Mouse (Mus musculus) left cerebral cortex, postnatal 10 days (tissue): ENCODE results near the gene Golga1. TPM values are rescaled to one million over a fixed set of nuclear protein-coding genes. Genes with fewer than 3 reads are reported as not detected.
A peak's percentile ranks its signal among the peaks of the same experiment; 100 is the strongest.

Experiments used
- DNase-seq, 2 experiments: peaks; one replicate each; pipeline ENCODE4 v3.0.0; 2021 to 2022; ENCODE audit warnings: low spot score in 2 of 2, mixed read lengths in 1 of 2; ENCODE audit errors: extremely low spot score in 1 of 2
- intact Hi-C: fragments of 180-260 bp; cut with DNase I; formaldehyde crosslinking; loops from one replicate; pipeline ENCODE4 v1.15.1; 2025
- total RNA-seq, 2 experiments: library from RNA; stranded (reverse); gene quantifications; 2 replicates each; pipeline ENCODE4 v1.2.3; 2021

Gene Golga1
- total RNA-seq, 2 experiments from 2014 or later, result 26.4 to 28.2 TPM

DNA sequence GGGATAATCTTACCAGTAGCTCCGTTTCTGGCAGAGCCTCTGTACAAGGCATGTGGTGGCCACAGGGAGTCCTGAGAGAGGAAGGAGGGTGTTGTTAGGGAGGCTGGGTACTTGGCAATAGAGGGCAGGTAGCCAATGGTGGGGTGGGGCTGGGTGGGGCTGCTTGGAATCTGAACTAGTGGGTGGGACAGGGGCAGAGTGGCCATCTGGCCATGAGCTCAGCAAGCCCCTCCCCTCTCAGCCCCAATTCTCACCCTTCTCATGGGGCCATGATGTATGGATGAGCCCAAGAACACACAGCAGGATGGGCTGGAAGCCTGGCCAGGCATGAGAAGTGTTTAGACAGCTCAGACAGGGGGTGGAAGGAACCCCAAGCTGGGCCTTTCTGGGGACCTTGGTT lies 78.0 kb downstream of the Golga1 start:
- no peak for DNase-seq
- intact Hi-C loops, result no loop called here

DNA sequence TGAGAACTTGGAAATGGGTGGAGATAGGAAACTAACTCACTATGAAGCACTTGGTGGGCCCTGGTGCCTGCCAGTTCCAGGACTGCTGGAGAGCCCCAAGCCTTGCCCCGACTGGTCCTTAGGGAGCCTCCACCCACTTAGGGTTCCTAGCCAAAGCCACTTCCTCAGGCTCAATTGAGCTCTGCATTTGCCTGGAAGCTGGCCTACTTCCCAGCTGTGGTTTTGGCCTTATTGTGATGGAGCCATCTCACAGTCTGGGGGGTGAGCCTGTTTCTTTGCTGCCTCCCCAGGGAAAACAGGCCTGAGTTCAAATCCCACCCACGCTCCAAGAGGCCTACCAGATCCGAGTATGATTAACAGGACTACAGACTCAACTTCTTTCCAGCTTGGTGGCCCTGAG lies 78.8 kb downstream of the Golga1 start:
- peak in 1 of 2 experiments; percentile 51 for DNase-seq
- intact Hi-C loops, result no loop called here

DNA sequence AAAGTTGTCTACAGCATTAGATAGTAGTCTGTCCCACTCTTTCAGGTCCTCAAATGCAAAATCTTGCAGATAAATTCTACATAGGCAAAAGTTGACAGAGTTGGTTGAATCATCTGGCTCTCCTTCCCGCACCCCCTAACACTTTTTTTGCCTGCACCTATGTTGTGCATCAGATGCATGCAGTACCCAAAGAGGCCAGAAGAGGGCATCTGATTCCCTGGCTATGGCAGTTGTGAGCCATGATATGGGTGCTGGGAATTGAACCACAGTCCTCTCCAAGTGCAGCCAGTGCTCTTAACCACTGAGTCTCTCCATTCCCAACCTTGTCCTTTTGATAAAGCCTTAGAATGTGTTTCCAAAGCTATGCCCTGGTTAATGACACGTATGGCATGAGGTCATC lies 81.9 kb downstream of the Golga1 start:
- DNase-seq, result no peak
- intact Hi-C loops, result no loop called here

DNA sequence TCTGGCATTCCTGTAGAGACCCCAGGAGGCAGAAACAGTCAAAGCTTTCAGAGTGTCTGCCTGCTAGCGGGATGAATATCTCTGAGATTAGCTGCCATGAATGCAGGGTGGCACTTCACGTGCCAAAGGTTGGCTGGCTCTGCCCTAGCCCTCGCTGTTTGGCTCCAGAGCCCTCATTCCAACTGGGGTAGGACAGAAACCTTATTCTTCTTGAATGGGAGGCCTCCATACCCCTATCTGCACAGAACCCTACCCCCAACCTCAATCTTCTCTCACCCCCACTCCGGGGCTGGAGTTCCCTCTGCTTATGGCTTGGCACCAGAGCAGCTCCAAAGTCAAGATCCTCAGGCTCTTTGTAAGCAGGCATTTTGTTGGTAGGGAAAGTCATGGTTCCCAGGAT lies 87.5 kb downstream of the Golga1 start:
- DNase-seq, result no peak
- intact Hi-C loops, result no loop called here

DNA sequence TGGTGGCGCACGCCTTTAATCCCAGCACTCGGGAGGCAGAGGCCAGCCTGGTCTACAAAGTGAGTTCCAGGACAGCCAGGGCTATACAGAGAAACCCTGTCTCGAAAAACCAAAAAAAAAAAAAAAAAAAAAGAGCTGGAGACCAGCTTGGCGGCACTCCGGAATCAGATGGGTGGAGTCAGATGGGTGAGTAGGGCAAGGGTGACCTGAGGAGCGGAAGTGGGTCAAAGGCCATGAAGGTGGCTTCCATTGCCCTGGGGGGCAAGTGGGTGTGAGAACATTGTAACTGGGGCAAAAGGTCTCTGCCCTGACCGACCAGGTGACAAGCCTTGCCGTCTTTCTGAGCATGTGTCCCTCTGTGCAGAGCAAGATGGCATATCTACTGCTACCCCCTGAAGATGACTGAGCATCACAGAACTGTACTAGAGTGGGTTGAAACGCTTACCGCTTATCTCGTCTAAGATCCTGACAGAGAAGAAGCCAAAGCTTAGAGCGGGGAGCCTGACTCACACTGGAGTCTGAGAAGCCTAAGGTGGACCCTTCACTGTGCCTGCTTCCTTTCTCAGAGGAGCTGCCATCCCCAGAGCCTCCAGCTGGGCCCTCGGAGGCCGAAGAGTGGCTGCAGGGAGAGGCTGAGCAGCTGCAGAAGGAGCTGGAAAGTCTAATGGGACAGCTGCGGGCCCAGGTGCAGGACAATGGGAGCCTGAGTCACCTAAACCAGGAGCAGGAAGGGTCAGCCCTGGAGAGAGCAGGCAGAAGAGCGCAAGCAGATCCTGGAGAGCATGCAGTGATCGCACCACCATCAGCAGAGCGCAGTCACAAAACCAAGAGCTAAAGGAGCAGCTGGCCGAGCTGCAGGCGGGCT lies 89.2 kb downstream of the Golga1 start:
- DNase-seq, result no peak
- intact Hi-C loops, result no loop called here

DNA sequence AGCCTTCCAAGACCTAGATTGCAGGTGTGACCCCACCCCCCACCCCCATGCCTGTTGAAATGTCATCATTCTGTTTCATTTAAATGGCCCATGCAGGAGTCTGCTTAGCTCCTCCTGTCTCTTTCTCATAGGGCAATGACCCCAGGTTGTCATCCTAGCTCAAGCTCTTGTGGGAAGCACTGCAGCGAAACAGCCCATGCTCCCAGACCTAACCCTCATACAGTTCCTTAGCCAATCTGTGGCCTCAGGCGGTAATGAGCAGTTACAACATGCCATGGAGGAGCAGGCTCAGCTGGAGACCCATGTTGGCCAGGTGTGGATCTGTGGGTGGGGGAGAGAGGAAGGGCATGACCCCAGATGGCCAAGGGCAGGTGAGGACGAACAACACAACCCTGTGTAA lies 90.2 kb downstream of the Golga1 start:
- intact Hi-C loops, result no loop called here
- no peak for DNase-seq

DNA sequence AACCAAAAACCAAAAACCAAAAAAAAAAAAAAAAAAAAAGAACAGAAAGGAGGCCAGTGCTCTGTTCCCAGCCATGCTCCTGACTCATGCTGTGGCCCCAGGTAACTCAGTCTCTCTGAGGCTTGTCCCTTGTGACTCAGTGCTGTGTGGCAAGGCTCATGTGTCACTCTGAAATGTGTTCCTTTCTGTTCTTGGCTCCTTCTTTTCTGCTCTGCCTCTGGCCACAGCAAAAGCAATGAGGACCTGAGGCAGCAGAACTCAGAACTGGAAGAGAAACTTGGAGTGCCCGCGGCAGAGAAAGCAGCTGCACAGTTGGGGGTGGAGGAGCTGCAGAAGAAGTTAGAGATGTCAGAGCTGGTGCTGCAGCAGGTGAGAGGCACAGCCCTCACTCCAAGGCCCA lies 91.2 kb downstream of the Golga1 start:
- intact Hi-C loops, result no loop called here
- DNase-seq, result no peak

DNA sequence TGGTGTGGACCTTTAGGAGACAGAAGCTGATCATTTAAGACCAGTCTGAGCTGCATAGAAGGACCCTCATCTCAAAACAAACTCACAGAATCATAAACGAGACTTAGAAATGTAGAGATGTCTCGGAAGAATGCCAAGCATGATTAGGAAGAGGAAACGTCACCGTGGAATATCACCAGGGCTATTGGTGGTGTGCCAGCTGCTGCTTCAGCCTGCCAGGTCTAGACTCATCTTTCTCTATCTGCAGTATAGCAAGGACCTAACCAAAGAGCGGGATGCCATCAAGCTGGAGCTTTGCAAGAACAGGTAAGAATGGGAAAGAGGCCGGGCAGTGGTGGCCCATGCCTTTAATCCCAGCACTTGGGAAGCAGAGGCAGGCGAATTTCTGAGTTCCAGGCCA lies 91.6 kb downstream of the Golga1 start:
- intact Hi-C loops, result no loop called here
- no peak for DNase-seq

DNA sequence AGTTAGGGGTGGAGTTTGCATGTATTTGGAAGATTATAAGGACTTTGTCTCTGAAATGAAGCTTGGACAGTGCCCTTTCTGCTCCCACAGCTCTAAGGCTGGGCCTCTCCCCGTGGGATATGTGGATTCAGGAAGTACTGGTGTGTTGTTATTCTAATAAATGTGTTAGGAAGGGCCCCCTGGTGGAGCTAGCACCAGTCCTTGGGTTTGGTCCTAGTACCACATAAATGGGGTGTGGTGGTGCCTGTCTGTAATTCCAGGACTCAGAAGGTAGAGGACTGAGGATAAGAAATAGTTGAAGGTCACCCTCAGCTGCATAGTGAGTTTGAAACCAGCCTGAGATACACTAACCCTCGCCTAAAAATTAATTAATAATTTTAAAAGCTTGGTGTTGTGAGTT lies 92.1 kb downstream of the Golga1 start:
- DNase-seq, result no peak
- intact Hi-C loops, result no loop called here

DNA sequence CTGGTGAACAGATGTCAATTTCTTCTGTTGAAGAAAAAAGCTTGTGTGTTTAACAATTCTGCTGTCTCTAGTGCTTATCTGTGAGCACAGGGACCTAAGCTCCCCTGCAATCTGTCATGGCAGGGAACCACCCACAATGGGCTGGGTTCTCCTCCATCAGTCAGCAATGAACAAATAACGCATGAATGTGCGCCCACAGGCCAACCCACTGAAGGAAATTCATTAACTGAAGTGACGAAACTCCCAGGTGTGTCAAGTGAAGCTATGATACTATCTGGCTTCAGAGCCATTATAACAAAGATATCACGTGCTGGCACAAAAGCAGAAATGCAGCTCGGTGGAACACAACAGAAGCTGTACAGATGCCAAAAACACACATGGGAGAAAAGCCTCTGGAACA lies 95.3 kb downstream of the Golga1 start:
- DNase-seq, result no peak
- intact Hi-C loops, result no loop called here

DNA sequence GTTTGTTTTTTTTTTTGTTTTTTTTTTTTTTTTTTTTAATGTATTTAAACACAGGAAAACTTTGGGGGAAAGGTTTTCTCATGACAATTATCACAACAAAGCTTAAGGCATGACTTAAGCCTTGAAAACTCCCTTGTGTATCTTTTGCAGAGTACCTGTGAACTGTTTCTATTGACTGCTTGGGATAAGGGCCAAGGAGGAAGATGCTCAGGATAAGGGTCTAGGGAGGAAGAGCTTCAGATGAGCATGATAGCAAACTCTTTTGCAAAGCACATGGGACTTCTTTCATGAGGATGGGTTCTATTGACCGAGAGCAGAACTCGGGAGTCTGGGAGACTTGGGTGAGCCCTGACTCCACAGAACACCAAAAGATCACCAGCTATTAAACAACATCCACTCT lies 95.7 kb downstream of the Golga1 start:
- no peak for DNase-seq
- intact Hi-C loops, result no loop called here

Other genes starting within 250 kb of the Golga1 start
- gene Nr6a1, start 137.9 kb downstream of the Golga1 start, total RNA-seq, result 1 to 10 TPM; 5.3 to 5.8 TPM
- gene Olfml2a, start 133.6 kb downstream of the Golga1 start, total RNA-seq, result 1 to 10 TPM; 3.8 to 3.9 TPM
- gene Wdr38, start 68.1 kb downstream of the Golga1 start, total RNA-seq, result under 1 TPM; 0.32 to 0.55 TPM
- 100 to 1,000 TPM in 1 of 2 experiments, 10 to 100 TPM in 1; 93.1 to 103 TPM for gene Arpc5l, start 60.2 kb downstream of the Golga1 start, total RNA-seq
- 100 to 1,000 TPM; 326 to 336 TPM for gene Rpl35, start 59.9 kb downstream of the Golga1 start, total RNA-seq
- 10 to 100 TPM; 78.7 to 88.5 TPM for gene Scai, start 125.2 kb upstream of the Golga1 start, total RNA-seq
- 10 to 100 TPM; 64.6 to 66.5 TPM for gene Ppp6c, start 160.9 kb upstream of the Golga1 start, total RNA-seq